Mouse (Mus musculus): ENCODE measurements around the gene Slc39a2.
"Not testable (repeated sequence)": the region's sequence is repeated elsewhere in the genome, so short reads cannot be mapped to it uniquely, and the experiment has no call there.

The Slc39a2 gene

GRCm38 (mm10) chr14:51892191-51892939, at the start of gene Slc39a2:
Gene Slc39a2, plus strand, starts transcription at chr14:51892889.
- in situ Hi-C loops (cut with MboI; ENCODE audit: low pct_unique_long_range_greater_than_20kb in 1 of 2, low sequenced_read_pairs in 2 of 2, unreplicated experiment in 1 of 2) = no loop called here

- in situ Hi-C loops (cut with MboI; ENCODE audit: low pct_unique_long_range_greater_than_20kb in 1 of 2, low sequenced_read_pairs in 2 of 2, unreplicated experiment in 1 of 2) = loop anchor here in 1 of 2 experiments (5.0 kb wide), 1 partner anchor 592 kb away; no protein-coding TSS in a partner anchor
Observed at GRCm38 (mm10) chr14:51843882-51844281, 48.8 kb upstream of the Slc39a2 start.

- in situ Hi-C loops (cut with MboI; ENCODE audit: low pct_unique_long_range_greater_than_20kb in 1 of 2, low sequenced_read_pairs in 2 of 2, unreplicated experiment in 1 of 2) = no loop called here
Observed at GRCm38 (mm10) chr14:51846566-51846965, 46.1 kb upstream of the Slc39a2 start.

GRCm38 (mm10) chr14:51851006-51851405, 41.7 kb upstream of the Slc39a2 start:
- in situ Hi-C loops (cut with MboI; ENCODE audit: low pct_unique_long_range_greater_than_20kb in 1 of 2, low sequenced_read_pairs in 2 of 2, unreplicated experiment in 1 of 2) = not testable (repeated sequence)

GRCm38 (mm10) chr14:51853399-51853798, 39.3 kb upstream of the Slc39a2 start, which contains the start of gene Ear6:
Gene Ear6, plus strand, starts transcription at chr14:51853699.
- in situ Hi-C loops (cut with MboI; ENCODE audit: low pct_unique_long_range_greater_than_20kb in 1 of 2, low sequenced_read_pairs in 2 of 2, unreplicated experiment in 1 of 2) = no loop called here

- in situ Hi-C loops (cut with MboI; ENCODE audit: low pct_unique_long_range_greater_than_20kb in 1 of 2, low sequenced_read_pairs in 2 of 2, unreplicated experiment in 1 of 2) = loop anchor here in 1 of 2 experiments (5.0 kb wide), 1 partner anchor 68 kb away; no protein-coding TSS in a partner anchor
Observed at GRCm38 (mm10) chr14:51855280-51855679, 37.4 kb upstream of the Slc39a2 start.

- in situ Hi-C loops (cut with MboI; ENCODE audit: low pct_unique_long_range_greater_than_20kb in 1 of 2, low sequenced_read_pairs in 2 of 2, unreplicated experiment in 1 of 2) = not testable (repeated sequence)
Observed at GRCm38 (mm10) chr14:51863603-51864002, 29.1 kb upstream of the Slc39a2 start.

GRCm38 (mm10) chr14:51870756-51871155, 21.9 kb upstream of the Slc39a2 start:
- in situ Hi-C loops (cut with MboI; ENCODE audit: low pct_unique_long_range_greater_than_20kb in 1 of 2, low sequenced_read_pairs in 2 of 2, unreplicated experiment in 1 of 2) = no loop called here

- in situ Hi-C loops (cut with MboI; ENCODE audit: low pct_unique_long_range_greater_than_20kb in 1 of 2, low sequenced_read_pairs in 2 of 2, unreplicated experiment in 1 of 2) = no loop called here
Observed at GRCm38 (mm10) chr14:51871741-51872140, 20.9 kb upstream of the Slc39a2 start.

- in situ Hi-C loops (cut with MboI; ENCODE audit: low pct_unique_long_range_greater_than_20kb in 1 of 2, low sequenced_read_pairs in 2 of 2, unreplicated experiment in 1 of 2) = no loop called here
Observed at GRCm38 (mm10) chr14:51877517-51877916, 15.2 kb upstream of the Slc39a2 start.

GRCm38 (mm10) chr14:51883527-51884030, 9.1 kb upstream of the Slc39a2 start:
- in situ Hi-C loops (cut with MboI; ENCODE audit: low pct_unique_long_range_greater_than_20kb in 1 of 2, low sequenced_read_pairs in 2 of 2, unreplicated experiment in 1 of 2) = no loop called here

- in situ Hi-C loops (cut with MboI; ENCODE audit: low pct_unique_long_range_greater_than_20kb in 1 of 2, low sequenced_read_pairs in 2 of 2, unreplicated experiment in 1 of 2) = no loop called here
Observed at GRCm38 (mm10) chr14:51884031-51884544, 8.6 kb upstream of the Slc39a2 start.

GRCm38 (mm10) chr14:51884598-51885331, 7.9 kb upstream of the Slc39a2 start, which contains the start of gene Mettl17:
Gene Mettl17, plus strand, starts transcription at chr14:51884842.
- in situ Hi-C loops (cut with MboI; ENCODE audit: low pct_unique_long_range_greater_than_20kb in 1 of 2, low sequenced_read_pairs in 2 of 2, unreplicated experiment in 1 of 2) = no loop called here

GRCm38 (mm10) chr14:51886051-51886450, 6.6 kb upstream of the Slc39a2 start:
- in situ Hi-C loops (cut with MboI; ENCODE audit: low pct_unique_long_range_greater_than_20kb in 1 of 2, low sequenced_read_pairs in 2 of 2, unreplicated experiment in 1 of 2) = no loop called here

- in situ Hi-C loops (cut with MboI; ENCODE audit: low pct_unique_long_range_greater_than_20kb in 1 of 2, low sequenced_read_pairs in 2 of 2, unreplicated experiment in 1 of 2) = no loop called here
Observed at GRCm38 (mm10) chr14:51889833-51890232, 2.9 kb upstream of the Slc39a2 start.

GRCm38 (mm10) chr14:51893094-51893794, 555 bp downstream of the Slc39a2 start:
- in situ Hi-C loops (cut with MboI; ENCODE audit: low pct_unique_long_range_greater_than_20kb in 1 of 2, low sequenced_read_pairs in 2 of 2, unreplicated experiment in 1 of 2) = no loop called here

GRCm38 (mm10) chr14:51893809-51894208, 1.1 kb downstream of the Slc39a2 start:
- in situ Hi-C loops (cut with MboI; ENCODE audit: low pct_unique_long_range_greater_than_20kb in 1 of 2, low sequenced_read_pairs in 2 of 2, unreplicated experiment in 1 of 2) = no loop called here

GRCm38 (mm10) chr14:51895071-51895470, 2.4 kb downstream of the Slc39a2 start:
- in situ Hi-C loops (cut with MboI; ENCODE audit: low pct_unique_long_range_greater_than_20kb in 1 of 2, low sequenced_read_pairs in 2 of 2, unreplicated experiment in 1 of 2) = no loop called here

All from mouse embryonic stem cell (cell line).